Mouse (Mus musculus): ENCODE data around the gene Apobec3.

GRCm38 (mm10) chr15:79850143-79850542, 41.3 kb upstream of the Apobec3 start:
- TF ChIP-seq GATA1 (IDR thresholded peaks at IDR 0.05; ENCODE audit: low read length) (no peak), TAL1 (IDR thresholded peaks at IDR 0.05; ENCODE audit: low read length) (no peak)
